Mouse (Mus musculus): ENCODE data around the gene Ripor2. TPM values are rescaled to one million over a fixed set of nuclear protein-coding genes. Genes with fewer than 3 reads are reported as not detected.

The Ripor2 gene
- polyA plus RNA-seq, 1 experiment = 8.9 TPM

GRCm38 (mm10) chr13:24641491-24642430 is 59.8 kb downstream of the Ripor2 start:
- 58% methylated on average over 7 of the region's 7 CpGs for WGBS

GRCm38 (mm10) chr13:24645146-24645545 is 63.2 kb downstream of the Ripor2 start:
- TF ChIP-seq CTCF (IDR thresholded peaks at IDR 0.05; ENCODE audit: borderline replicate concordance, insufficient read depth, low read depth, low read length) (no peak), POLR2A (IDR thresholded peaks at IDR 0.05; ENCODE audit: borderline replicate concordance, insufficient read depth, low read length) (no peak)
- no peak for DNase-seq
- Histone ChIP-seq H3K4me1 (ENCODE audit: control insufficient read depth, insufficient read depth, low read length) (no peaks in the 10 kb centered on the region), H3K4me3 (replicated peaks; ENCODE audit: insufficient read depth, low read depth, low read length) (no peak overlapping the region), H3K27ac (ENCODE audit: insufficient read depth, low read length) (no peak overlapping the region), H3K27me3 (ENCODE audit: control insufficient read depth, insufficient read depth, low read length) (no peaks in the 10 kb centered on the region)
- 78% methylated on average over 3 of the region's 3 CpGs for WGBS

More at GRCm38 (mm10) chr13:24641491-24642430, 59.8 kb downstream of the Ripor2 start:
- DNase-seq = no peak
- TF ChIP-seq CTCF (IDR thresholded peaks at IDR 0.05; ENCODE audit: borderline replicate concordance, insufficient read depth, low read depth, low read length) (no peak), POLR2A (IDR thresholded peaks at IDR 0.05; ENCODE audit: borderline replicate concordance, insufficient read depth, low read length) (no peak)
- H3K27me3 ChIP-seq (ENCODE audit: control insufficient read depth, insufficient read depth, low read length) = no peaks in the 10 kb centered on the region
- no peak overlapping the region for H3K4me3 ChIP-seq (replicated peaks; ENCODE audit: insufficient read depth, low read depth, low read length)
- no peak overlapping the region for H3K27ac ChIP-seq (ENCODE audit: insufficient read depth, low read length)
- no peaks in the 10 kb centered on the region; the same call in 1 of the 2 replicates for H3K4me1 ChIP-seq (ENCODE audit: control insufficient read depth, insufficient read depth, low read length)

GRCm38 (mm10) chr13:24646324-24646723 is 64.3 kb downstream of the Ripor2 start:
- no peak for TF ChIP-seq POLR2A (IDR thresholded peaks at IDR 0.05; ENCODE audit: borderline replicate concordance, insufficient read depth, low read length)
- TF ChIP-seq CTCF (IDR thresholded peaks at IDR 0.05; ENCODE audit: borderline replicate concordance, insufficient read depth, low read depth, low read length) = no peak
- WGBS = 87% methylated on average over 3 of the region's 3 CpGs
- Histone ChIP-seq H3K4me3 (replicated peaks; ENCODE audit: insufficient read depth, low read depth, low read length) (no peak overlapping the region), H3K4me1 (ENCODE audit: control insufficient read depth, insufficient read depth, low read length) (no peaks in the 10 kb centered on the region), H3K27me3 (ENCODE audit: control insufficient read depth, insufficient read depth, low read length) (no peaks in the 10 kb centered on the region), H3K27ac (ENCODE audit: insufficient read depth, low read length) (no peak overlapping the region)
- no peak for DNase-seq

DNA sequence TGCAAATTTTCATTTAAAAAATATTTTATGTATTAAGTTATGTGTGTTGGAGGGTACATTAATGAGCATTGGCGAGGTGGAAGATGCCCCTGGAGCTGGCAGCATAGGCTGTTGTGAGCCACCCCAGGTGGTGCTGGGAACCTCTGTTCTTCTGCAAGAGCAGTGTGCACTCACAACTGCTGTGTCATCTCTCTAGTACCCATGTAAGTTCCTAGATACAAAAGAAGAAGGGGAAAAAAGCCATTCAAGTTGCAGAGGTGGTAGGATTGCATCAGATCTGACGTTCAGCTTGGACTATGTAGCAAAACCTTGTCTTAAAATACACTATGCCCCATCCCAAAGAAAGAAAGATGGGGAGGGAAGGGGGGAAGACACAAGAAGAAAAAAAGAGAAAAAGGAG is 65.5 kb downstream of the Ripor2 start:
- Histone ChIP-seq H3K27me3 (ENCODE audit: control insufficient read depth, insufficient read depth, low read length) (no peaks in the 10 kb centered on the region), H3K27ac (ENCODE audit: insufficient read depth, low read length) (no peak overlapping the region), H3K4me3 (replicated peaks; ENCODE audit: insufficient read depth, low read depth, low read length) (no peak overlapping the region), H3K4me1 (ENCODE audit: control insufficient read depth, insufficient read depth, low read length) (no peaks in the 10 kb centered on the region)
- no peak for DNase-seq
- no peak for TF ChIP-seq POLR2A (IDR thresholded peaks at IDR 0.05; ENCODE audit: borderline replicate concordance, insufficient read depth, low read length)
- no peak for TF ChIP-seq CTCF (IDR thresholded peaks at IDR 0.05; ENCODE audit: borderline replicate concordance, insufficient read depth, low read depth, low read length)
- 88% methylated on average over 2 of the region's 2 CpGs for WGBS

DNA sequence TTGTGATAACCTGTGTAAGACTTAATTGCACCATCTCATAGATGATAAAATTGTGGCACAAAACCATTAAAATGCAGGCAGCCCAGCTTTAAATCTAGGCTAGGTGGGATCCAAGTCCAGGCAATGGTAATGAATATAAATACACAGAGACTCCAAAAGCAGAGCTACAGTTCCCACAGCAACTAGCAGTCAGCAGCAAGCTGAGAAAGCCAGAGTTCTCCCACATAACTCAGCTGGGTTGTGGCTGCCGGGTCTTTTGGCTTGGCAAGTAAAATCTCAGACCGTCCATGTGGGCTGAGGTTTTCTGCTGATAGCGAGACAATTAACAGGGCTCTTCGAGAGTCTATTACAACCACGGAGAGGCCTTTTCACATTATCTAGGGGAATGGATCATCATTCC is 66.0 kb downstream of the Ripor2 start:
- no peak for DNase-seq
- H3K4me1 ChIP-seq (ENCODE audit: control insufficient read depth, insufficient read depth, low read length) = no peaks in the 10 kb centered on the region
- H3K4me3 ChIP-seq (replicated peaks; ENCODE audit: insufficient read depth, low read depth, low read length) = no peak overlapping the region
- no peaks in the 10 kb centered on the region for H3K27me3 ChIP-seq (ENCODE audit: control insufficient read depth, insufficient read depth, low read length)
- TF ChIP-seq CTCF (IDR thresholded peaks at IDR 0.05; ENCODE audit: borderline replicate concordance, insufficient read depth, low read depth, low read length) (no peak), POLR2A (IDR thresholded peaks at IDR 0.05; ENCODE audit: borderline replicate concordance, insufficient read depth, low read length) (no peak)
- 53% methylated on average over 5 of the region's 5 CpGs for WGBS
- H3K27ac ChIP-seq (ENCODE audit: insufficient read depth, low read length) = no peak overlapping the region

DNA sequence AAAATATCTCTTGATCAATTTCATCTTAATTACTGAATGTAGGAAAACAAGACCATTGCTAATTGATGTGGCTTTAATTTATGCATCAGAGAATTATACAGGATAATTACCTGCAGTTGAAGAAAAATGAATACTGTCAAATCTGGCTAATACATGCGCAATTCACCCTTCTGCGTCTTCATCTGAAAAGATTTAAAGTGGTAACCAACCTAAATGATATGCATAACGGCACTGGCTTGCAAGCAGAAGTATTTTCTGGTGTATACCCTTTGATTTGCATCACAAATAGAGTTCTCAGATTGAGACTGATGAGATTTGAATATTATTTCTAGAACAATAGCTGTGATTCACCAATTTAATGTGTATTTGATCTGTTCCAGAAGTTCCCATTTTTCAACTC is 66.7 kb downstream of the Ripor2 start:
- no peak for TF ChIP-seq POLR2A (IDR thresholded peaks at IDR 0.05; ENCODE audit: borderline replicate concordance, insufficient read depth, low read length)
- no peak for TF ChIP-seq CTCF (IDR thresholded peaks at IDR 0.05; ENCODE audit: borderline replicate concordance, insufficient read depth, low read depth, low read length)
- H3K4me1 ChIP-seq (ENCODE audit: control insufficient read depth, insufficient read depth, low read length) = no peaks in the 10 kb centered on the region
- WGBS = 95% methylated on average over 3 of the region's 3 CpGs
- no peak overlapping the region for H3K27ac ChIP-seq (ENCODE audit: insufficient read depth, low read length)
- H3K4me3 ChIP-seq (replicated peaks; ENCODE audit: insufficient read depth, low read depth, low read length) = no peak overlapping the region
- H3K27me3 ChIP-seq (ENCODE audit: control insufficient read depth, insufficient read depth, low read length) = no peaks in the 10 kb centered on the region
- DNase-seq = no peak

DNA sequence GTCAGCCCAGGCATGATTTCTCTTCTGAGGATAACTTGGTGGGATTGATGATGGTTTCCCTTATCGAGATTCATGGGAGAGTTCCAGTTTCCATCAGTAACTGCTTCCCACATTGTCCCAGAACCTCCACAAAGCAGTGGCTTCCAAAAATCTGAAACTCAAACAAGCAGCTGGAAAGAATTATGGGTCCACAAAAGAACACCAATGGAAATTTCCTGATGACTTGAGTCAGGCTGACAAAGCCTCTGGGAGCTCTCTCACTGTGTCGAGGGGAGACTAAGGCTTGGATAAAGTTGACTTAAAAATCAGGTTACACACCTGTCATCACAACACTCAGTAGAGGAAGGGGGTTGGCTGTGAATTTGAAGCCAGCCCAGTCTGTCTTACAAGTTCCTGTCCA is 67.1 kb downstream of the Ripor2 start:
- Histone ChIP-seq H3K27ac (ENCODE audit: insufficient read depth, low read length) (no peak overlapping the region), H3K27me3 (ENCODE audit: control insufficient read depth, insufficient read depth, low read length) (no peaks in the 10 kb centered on the region), H3K4me1 (ENCODE audit: control insufficient read depth, insufficient read depth, low read length) (no peaks in the 10 kb centered on the region), H3K4me3 (replicated peaks; ENCODE audit: insufficient read depth, low read depth, low read length) (no peak overlapping the region)
- DNase-seq = no peak
- WGBS = 66% methylated on average over 2 of the region's 2 CpGs
- TF ChIP-seq POLR2A (IDR thresholded peaks at IDR 0.05; ENCODE audit: borderline replicate concordance, insufficient read depth, low read length) (no peak), CTCF (IDR thresholded peaks at IDR 0.05; ENCODE audit: borderline replicate concordance, insufficient read depth, low read depth, low read length) (no peak)

DNA sequence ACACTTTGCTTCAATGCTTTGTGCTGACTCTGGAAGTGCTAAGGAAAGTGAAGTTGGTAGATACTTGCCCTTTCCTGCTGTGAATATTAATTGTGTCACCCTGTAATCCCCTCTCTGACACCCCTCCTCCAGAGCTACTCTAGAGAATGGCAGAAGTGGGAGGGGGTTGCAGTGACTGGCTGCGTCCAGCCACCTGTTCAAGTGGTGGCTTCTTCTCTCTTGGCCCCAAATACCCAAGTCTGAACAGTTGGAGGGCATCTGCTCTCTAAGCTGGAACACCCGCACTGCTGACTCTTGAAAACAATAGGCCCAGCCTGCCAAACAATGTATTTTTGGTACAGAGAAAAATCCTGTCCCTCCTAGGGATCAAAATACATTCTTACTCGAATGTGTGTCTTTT is 69.0 kb downstream of the Ripor2 start:
- WGBS = 36% methylated on average over 3 of the region's 3 CpGs
- TF ChIP-seq POLR2A (IDR thresholded peaks at IDR 0.05; ENCODE audit: borderline replicate concordance, insufficient read depth, low read length) = no peak
- no peak for TF ChIP-seq CTCF (IDR thresholded peaks at IDR 0.05; ENCODE audit: borderline replicate concordance, insufficient read depth, low read depth, low read length)
- Histone ChIP-seq H3K4me1 (ENCODE audit: control insufficient read depth, insufficient read depth, low read length) (no peaks in the 10 kb centered on the region), H3K27ac (ENCODE audit: insufficient read depth, low read length) (no peak overlapping the region), H3K27me3 (ENCODE audit: control insufficient read depth, insufficient read depth, low read length) (no peaks in the 10 kb centered on the region), H3K4me3 (replicated peaks; ENCODE audit: insufficient read depth, low read depth, low read length) (no peak overlapping the region)
- DNase-seq = no peak

Measured in cerebellum, adult 2 months (tissue).